Mouse (Mus musculus): ENCODE results near the gene Abcc1. TPM values are rescaled to one million over a fixed set of nuclear protein-coding genes. Genes with fewer than 3 reads are reported as not detected.
A peak's percentile ranks its signal among the peaks of the same experiment; 100 is the strongest.

Abcc1 gene
- 7.5 and 8.5 TPM in 2 replicates for polyA plus RNA-seq (2015; fragmentation: Nextera tagmentation; extraction: Ambion mirVana)

- Histone ChIP-seq H3K36me3 (no peaks in the 10 kb centered on the region), H3K4me3 (peak within 1 kb of the TSS; percentile 85), H3K27ac (replicated peaks) (peak within 1 kb of the TSS; percentile 69), H3K9me3 (no peaks in the 10 kb centered on the region), H3K4me2 (peak within 1 kb of the TSS; percentile 88), H3K27me3 (no peaks in the 10 kb centered on the region), H3K4me1 (replicated peaks) (peaks cover 16% of the 10 kb centered on the region), H3K9ac (peak within 1 kb of the TSS; percentile 85)
- peak; percentile 99 for ATAC-seq (ENCODE audit: low read depth)
- WGBS = under 1% methylated on average over 54 of the region's 64 CpGs
These were observed at the start of gene Abcc1 for GRCm38 (mm10) chr16:14361362-14362098. Abcc1 (plus strand) TSS chr16:14361558.

- no peaks in the 10 kb centered on the region for H3K9me3 ChIP-seq
- H3K27ac ChIP-seq (replicated peaks) = no peak overlapping the region
- H3K27me3 ChIP-seq = no peaks in the 10 kb centered on the region
- no peak overlapping the region for H3K4me2 ChIP-seq
- H3K4me3 ChIP-seq = no peak overlapping the region
- WGBS = 92% methylated on average over 7 of the region's 7 CpGs
- H3K4me1 ChIP-seq (replicated peaks) = peaks cover 16% of the 10 kb centered on the region
- no peak overlapping the region for H3K9ac ChIP-seq
- peaks cover 50% of the 10 kb centered on the region for H3K36me3 ChIP-seq
- ATAC-seq (ENCODE audit: low read depth) = no peak
These were observed 48.4 kb upstream of the Abcc1 start for GRCm38 (mm10) chr16:14312914-14313313.

- ATAC-seq (ENCODE audit: low read depth) = peak; percentile 100
- 5% methylated on average over 51 of the region's 51 CpGs for WGBS
These were observed 44.2 kb upstream of the Abcc1 start, which contains the start of gene Fopnl for GRCm38 (mm10) chr16:14316884-14317876. Fopnl (minus strand) TSS chr16:14317405.

GRCm38 (mm10) chr16:14319681-14320080, 41.7 kb upstream of the Abcc1 start:
- Histone ChIP-seq H3K27me3 (peaks cover 13% of the 10 kb centered on the region), H3K4me1 (replicated peaks) (peaks cover 17% of the 10 kb centered on the region), H3K36me3 (no peaks in the 10 kb centered on the region), H3K9me3 (no peaks in the 10 kb centered on the region), H3K4me3 (no peak overlapping the region), H3K27ac (replicated peaks) (no peak overlapping the region), H3K9ac (no peak overlapping the region), H3K4me2 (no peak overlapping the region)
- WGBS = 87% methylated on average over 3 of the region's 3 CpGs
- ATAC-seq (ENCODE audit: low read depth) = no peak

More at GRCm38 (mm10) chr16:14316884-14317876, 44.2 kb upstream of the Abcc1 start, which contains the start of gene Fopnl:
- Histone ChIP-seq H3K27me3 (peaks cover 10% of the 10 kb centered on the region), H3K4me1 (replicated peaks) (peaks cover 17% of the 10 kb centered on the region), H3K9ac (peak within 1 kb of the TSS; percentile 85), H3K4me3 (peak within 1 kb of the TSS; percentile 87), H3K36me3 (peaks cover 14% of the 10 kb centered on the region), H3K9me3 (no peaks in the 10 kb centered on the region), H3K4me2 (peak within 1 kb of the TSS; percentile 81), H3K27ac (replicated peaks) (peak within 1 kb of the TSS; percentile 94)

- H3K4me2 ChIP-seq = no peak overlapping the region
- peaks cover 13% of the 10 kb centered on the region for H3K27me3 ChIP-seq
- WGBS = 58% methylated on average over 1 of the region's 1 CpGs
- no peak for ATAC-seq (ENCODE audit: low read depth)
- H3K9ac ChIP-seq = no peak overlapping the region
- H3K27ac ChIP-seq (replicated peaks) = no peak overlapping the region
- peaks cover 15% of the 10 kb centered on the region for H3K4me1 ChIP-seq (replicated peaks)
- no peak overlapping the region for H3K4me3 ChIP-seq
- H3K9me3 ChIP-seq = no peaks in the 10 kb centered on the region
- no peaks in the 10 kb centered on the region for H3K36me3 ChIP-seq
These were observed 40.9 kb upstream of the Abcc1 start for GRCm38 (mm10) chr16:14320494-14320893.

- no peak for ATAC-seq (ENCODE audit: low read depth)
- 73% methylated on average over 1 of the region's 1 CpGs for WGBS
- Histone ChIP-seq H3K36me3 (no peaks in the 10 kb centered on the region), H3K9me3 (no peaks in the 10 kb centered on the region), H3K4me1 (replicated peaks) (no peaks in the 10 kb centered on the region), H3K4me2 (no peak overlapping the region), H3K27ac (replicated peaks) (no peak overlapping the region), H3K27me3 (0 out of 2 replicates have a peak, but pooled peaks cover 2% of the 10 kb centered on the region), H3K4me3 (no peak overlapping the region), H3K9ac (no peak overlapping the region)
These were observed 33.2 kb upstream of the Abcc1 start for GRCm38 (mm10) chr16:14328156-14328555.

GRCm38 (mm10) chr16:14344967-14345366, 16.4 kb upstream of the Abcc1 start:
- 74% methylated on average over 3 of the region's 3 CpGs for WGBS
- no peak overlapping the region for H3K27ac ChIP-seq (replicated peaks)
- H3K9ac ChIP-seq = no peak overlapping the region
- no peak overlapping the region for H3K4me3 ChIP-seq
- no peaks in the 10 kb centered on the region for H3K27me3 ChIP-seq
- H3K36me3 ChIP-seq = no peaks in the 10 kb centered on the region
- no peak for ATAC-seq (ENCODE audit: low read depth)
- no peaks in the 10 kb centered on the region for H3K9me3 ChIP-seq
- H3K4me2 ChIP-seq = no peak overlapping the region
- H3K4me1 ChIP-seq (replicated peaks) = no peaks in the 10 kb centered on the region

GRCm38 (mm10) chr16:14351571-14351970, 9.8 kb upstream of the Abcc1 start:
- H3K36me3 ChIP-seq = no peaks in the 10 kb centered on the region
- H3K9me3 ChIP-seq = no peaks in the 10 kb centered on the region
- H3K4me1 ChIP-seq (replicated peaks) = no peaks in the 10 kb centered on the region
- H3K27ac ChIP-seq (replicated peaks) = no peak overlapping the region
- H3K9ac ChIP-seq = no peak overlapping the region
- H3K4me3 ChIP-seq = no peak overlapping the region
- no peak for ATAC-seq (ENCODE audit: low read depth)
- H3K4me2 ChIP-seq = no peak overlapping the region
- H3K27me3 ChIP-seq = no peaks in the 10 kb centered on the region

- Histone ChIP-seq H3K27ac (replicated peaks) (no peak overlapping the region), H3K9me3 (no peaks in the 10 kb centered on the region)
- 83% methylated on average over 3 of the region's 3 CpGs for WGBS
These were observed 9.1 kb upstream of the Abcc1 start for GRCm38 (mm10) chr16:14352234-14352633.

GRCm38 (mm10) chr16:14352663-14353062, 8.7 kb upstream of the Abcc1 start:
- Histone ChIP-seq H3K27ac (replicated peaks) (no peak overlapping the region), H3K4me2 (no peak overlapping the region), H3K9ac (no peak overlapping the region), H3K4me1 (replicated peaks) (no peaks in the 10 kb centered on the region), H3K36me3 (no peaks in the 10 kb centered on the region), H3K9me3 (no peaks in the 10 kb centered on the region), H3K27me3 (no peaks in the 10 kb centered on the region), H3K4me3 (no peak overlapping the region)
- WGBS = 66% methylated on average over 5 of the region's 5 CpGs
- ATAC-seq (ENCODE audit: low read depth) = no peak

More at GRCm38 (mm10) chr16:14352234-14352633, 9.1 kb upstream of the Abcc1 start:
- no peak overlapping the region for H3K9ac ChIP-seq
- no peaks in the 10 kb centered on the region for H3K27me3 ChIP-seq
- H3K4me2 ChIP-seq = no peak overlapping the region
- no peaks in the 10 kb centered on the region for H3K36me3 ChIP-seq
- ATAC-seq (ENCODE audit: low read depth) = no peak
- no peaks in the 10 kb centered on the region for H3K4me1 ChIP-seq (replicated peaks)
- H3K4me3 ChIP-seq = no peak overlapping the region

- no peak overlapping the region for H3K9ac ChIP-seq
- H3K27me3 ChIP-seq = no peaks in the 10 kb centered on the region
- no peak for ATAC-seq (ENCODE audit: low read depth)
- no peak overlapping the region for H3K27ac ChIP-seq (replicated peaks)
- H3K4me1 ChIP-seq (replicated peaks) = peaks cover 15% of the 10 kb centered on the region
- no peaks in the 10 kb centered on the region for H3K9me3 ChIP-seq
- no peak overlapping the region for H3K4me2 ChIP-seq
- 82% methylated on average over 2 of the region's 2 CpGs for WGBS
- H3K36me3 ChIP-seq = no peaks in the 10 kb centered on the region
- H3K4me3 ChIP-seq = no peak overlapping the region
These were observed 3.5 kb upstream of the Abcc1 start for GRCm38 (mm10) chr16:14357859-14358258.

GRCm38 (mm10) chr16:14358531-14358930, 2.8 kb upstream of the Abcc1 start:
- Histone ChIP-seq H3K27ac (replicated peaks) (no peak overlapping the region), H3K4me2 (no peak overlapping the region), H3K27me3 (no peaks in the 10 kb centered on the region), H3K9ac (no peak overlapping the region), H3K36me3 (no peaks in the 10 kb centered on the region), H3K9me3 (no peaks in the 10 kb centered on the region), H3K4me3 (no peak overlapping the region), H3K4me1 (replicated peaks) (peaks cover 16% of the 10 kb centered on the region)
- WGBS = 69% methylated on average over 1 of the region's 1 CpGs
- ATAC-seq (ENCODE audit: low read depth) = no peak

Measured in neural tube, embryonic 13.5 days (tissue).